Mouse (Mus musculus) limb, embryonic 14.5 days (tissue): ENCODE data around the gene Tacc2. TPM values are rescaled to one million over a fixed set of nuclear protein-coding genes. Genes with fewer than 3 reads are reported as not detected.
"Not testable (repeated sequence)": the region's sequence is repeated elsewhere in the genome, so short reads cannot be mapped to it uniquely, and the experiment has no call there.

ENCODE experiments used
- ATAC-seq: fragments of 200-750 bp; cut with Nextera tagmentation; 2 replicates; pipeline ENCODE4 v1.8.0; 2017; ENCODE audit warnings: low read depth, moderate number of reproducible peaks, moderate TSS enrichment; ENCODE audit not compliant: low FRiP score
- DNase-seq: peaks from one replicate; pipeline ENCODE4 v3.0.0-alpha.2; 2015; ENCODE audit warnings: low spot score
- H3K27ac ChIP-seq: fragments of 300-500 bp; sonication (generic); replicated peaks from 2 replicates; pipeline ENCODE4 v1.5.1; 2014; ENCODE audit warnings: low read depth, mild to moderate bottlenecking, low read length, moderate library complexity, mixed read lengths
- H3K27me3 ChIP-seq: fragments of 300-500 bp; sonication (generic); 2 replicates; pipeline ENCODE4 v1.6.1; 2014; ENCODE audit warnings: low read length, mixed read lengths; ENCODE audit not compliant: control insufficient read depth, insufficient read depth
- H3K36me3 ChIP-seq: fragments of 300-500 bp; sonication (generic); 2 replicates; pipeline ENCODE4 v1.6.1; 2014; ENCODE audit warnings: mild to moderate bottlenecking, low read length, moderate library complexity, mixed read lengths; ENCODE audit not compliant: control insufficient read depth, insufficient read depth
- H3K4me1 ChIP-seq: fragments of 300-500 bp; sonication (generic); 2 replicates; pipeline ENCODE4 v1.6.1; 2014; ENCODE audit warnings: antibody characterized with exemption, low read length, mixed read lengths; ENCODE audit not compliant: control insufficient read depth, insufficient read depth
- H3K4me2 ChIP-seq: fragments of 300-500 bp; sonication (generic); replicated peaks from 2 replicates; pipeline ENCODE4 v1.6.1; 2014; ENCODE audit warnings: low read depth, mild to moderate bottlenecking, low read length, moderate library complexity; ENCODE audit not compliant: severe bottlenecking
- H3K4me3 ChIP-seq: fragments of 300-500 bp; sonication (generic); replicated peaks from 2 replicates; pipeline ENCODE4 v1.5.1; 2014; ENCODE audit warnings: low read length
- H3K9ac ChIP-seq: fragments of 300-500 bp; sonication (generic); 2 replicates; pipeline ENCODE4 v1.6.1; 2014; ENCODE audit warnings: mild to moderate bottlenecking, low read depth, low read length, moderate library complexity; ENCODE audit not compliant: severe bottlenecking
- H3K9me3 ChIP-seq: fragments of 300-500 bp; sonication (generic); 2 replicates; pipeline ENCODE4 v1.6.1; 2016; ENCODE audit warnings: low read length; ENCODE audit not compliant: control insufficient read depth
- POLR2A ChIP-seq: fragments of 200-500 bp; IDR thresholded peaks from 2 replicates; pipeline ENCODE4 v1.8.0; 2012; ENCODE audit warnings: inconsistent platforms, mild to moderate bottlenecking, moderate library complexity, borderline replicate concordance; ENCODE audit not compliant: insufficient read depth, insufficient read length; ENCODE audit errors: extremely low read depth
- WGBS: fragments of 180-500 bp; shearing (Covaris S2); extraction: QIAGEN DNeasy Blood & Tissue Kit; methylation state at CpG from one replicate; pipeline ENCODE4 v1.1.7; 2014; 5-methylcytosine and 5-hydroxymethylcytosine counted together
- polyA plus RNA-seq, 2 experiments: library from polyadenylated mRNA; depleted of rRNA in 1 of 2; stranded (reverse) in 1 of 2; unstranded in 1 of 2; fragments of >200 nt; fragmentation: Nextera tagmentation in 1 of 2; extraction: Ambion mirVana in 1 of 2; gene quantifications; 2 replicates each; pipeline versions ENCODE4 v1.2.1 to v1.2.3; 2012 to 2014

Tacc2 gene
- 47.3 and 49.1 TPM in 2 replicates for polyA plus RNA-seq (2012; rRNA removed)
- 38.2 and 39.8 TPM in 2 replicates for polyA plus RNA-seq (2014; fragmentation: Nextera tagmentation; extraction: Ambion mirVana)

DNA sequence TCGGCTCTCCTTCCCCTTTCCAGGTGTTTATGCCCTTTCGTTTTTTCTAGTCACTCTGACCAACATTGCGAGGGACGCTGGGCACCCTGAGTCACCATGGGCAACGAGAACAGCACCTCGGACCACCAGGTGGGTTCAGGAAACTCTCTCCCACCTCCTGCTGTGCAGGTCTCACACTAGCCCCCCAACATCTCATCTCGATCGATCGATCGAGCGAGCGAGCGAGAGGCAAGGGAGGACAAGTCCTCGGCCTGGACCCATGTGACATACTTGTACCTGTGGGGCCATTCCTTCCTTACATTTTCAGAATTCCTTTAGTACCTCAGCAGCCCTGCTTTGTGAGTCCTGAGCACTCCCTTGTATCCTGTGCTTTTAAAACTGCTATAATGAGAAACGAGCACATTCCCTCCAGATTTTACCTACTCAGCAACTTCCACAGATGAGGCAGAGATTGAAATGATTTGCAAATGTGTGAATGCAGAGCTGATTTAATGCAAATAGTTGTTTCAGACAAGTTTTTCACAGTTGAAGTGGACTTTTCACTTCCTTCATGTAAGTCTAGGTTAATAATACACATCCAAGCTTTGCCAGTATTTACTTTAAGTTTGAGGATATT lies at the start of gene Tacc2:
Gene Tacc2 (plus strand): TSS at position 51 of the 616 bp plus-strand sequence.
- ATAC-seq (no peak), DNase-seq (no peak)
- Histone ChIP-seq H3K9ac (peak within 1 kb of the TSS; percentile 3), H3K9me3 (no peaks in the 10 kb centered on the region), H3K36me3 (no peaks in the 10 kb centered on the region), H3K4me1 (peaks cover 13% of the 10 kb centered on the region), H3K4me3 (peak within 1 kb of the TSS; percentile 4; the same call in 1 of the 2 replicates), H3K4me2 (peak within 1 kb of the TSS; percentile 42), H3K27me3 (no peaks in the 10 kb centered on the region), H3K27ac (peak within 1 kb of the TSS; percentile 56)
- no peak for TF ChIP-seq POLR2A
- WGBS: 23% methylated on average over 15 of the region's 15 CpGs

DNA sequence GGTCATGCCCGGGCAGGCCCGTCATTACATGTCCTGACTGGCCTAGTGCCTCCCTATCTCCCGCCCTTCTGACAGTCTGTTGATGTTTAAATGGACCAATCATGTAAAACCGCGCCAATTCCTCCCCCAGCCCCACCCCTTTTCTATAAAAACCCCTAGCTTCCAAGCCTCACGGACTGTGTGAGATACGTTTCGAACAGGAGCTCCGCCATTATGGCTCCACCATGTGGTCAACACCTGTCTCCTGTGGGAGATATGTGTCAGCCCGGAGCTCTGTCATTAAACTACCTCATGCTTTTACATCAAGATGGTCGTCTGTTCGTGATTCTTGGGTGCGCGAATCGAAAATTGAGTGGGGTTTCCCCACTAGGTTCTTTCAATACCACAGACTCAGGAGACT lies 46.1 kb upstream of the Tacc2 start:
- not testable (repeated sequence) for H3K27ac ChIP-seq, H3K27me3 ChIP-seq, H3K4me2 ChIP-seq, H3K9ac ChIP-seq, DNase-seq, H3K9me3 ChIP-seq, ATAC-seq, H3K4me1 ChIP-seq, H3K4me3 ChIP-seq
- 86% methylated on average over 13 of the region's 15 CpGs for WGBS
- H3K36me3 ChIP-seq: peaks cover 51% of the 10 kb centered on the region

DNA sequence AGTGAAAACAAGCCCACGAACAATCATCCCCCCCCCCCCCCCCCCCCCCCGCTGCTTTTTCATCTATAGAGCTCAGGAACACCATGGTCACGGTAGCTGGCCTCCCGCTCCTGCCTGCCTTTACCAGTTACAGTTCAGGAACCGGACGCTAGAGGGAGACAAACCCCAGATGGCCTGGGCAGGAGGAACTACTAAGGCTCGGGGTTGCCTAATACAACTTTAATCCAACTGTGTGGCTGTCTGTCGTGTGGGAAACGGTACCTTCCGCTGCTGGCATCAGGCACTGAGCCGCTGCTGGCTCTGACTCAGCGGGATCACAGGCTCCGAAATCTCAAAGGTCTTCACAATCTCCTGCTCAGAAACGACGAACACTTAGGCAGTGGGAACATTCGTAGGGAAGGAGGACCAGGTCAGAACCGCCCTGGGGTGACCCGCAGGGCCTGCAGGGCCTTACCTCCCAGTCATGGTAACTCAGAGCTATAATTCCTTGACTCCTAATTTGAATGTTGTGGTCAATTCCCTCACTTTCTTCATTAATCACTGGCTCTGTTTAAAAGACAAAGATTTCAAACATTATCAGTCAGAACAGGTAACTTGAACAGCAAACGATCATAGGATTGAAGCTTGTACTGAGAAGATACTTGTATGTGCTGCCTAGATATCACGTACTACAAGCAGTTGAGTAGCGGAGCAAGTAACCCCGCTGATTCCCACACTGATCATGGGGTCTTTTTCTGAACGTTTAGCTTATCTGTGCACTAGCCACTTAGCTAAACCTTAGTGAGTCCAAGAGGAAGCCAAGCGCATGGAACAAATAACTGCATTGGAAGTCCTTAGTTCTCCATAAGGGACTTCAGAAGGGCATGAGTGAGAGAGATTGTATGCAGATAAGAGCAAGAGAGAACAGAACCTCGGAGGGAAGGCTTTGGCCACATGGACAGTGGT lies 43.6 kb upstream of the Tacc2 start:
- H3K4me1 ChIP-seq: no peaks in the 10 kb centered on the region
- H3K27ac ChIP-seq: no peak overlapping the region
- ATAC-seq: peak; percentile 85
- peaks cover 74% of the 10 kb centered on the region for H3K36me3 ChIP-seq
- H3K4me3 ChIP-seq: no peak overlapping the region
- TF ChIP-seq POLR2A: no peak
- DNase-seq: peak; percentile 82
- H3K27me3 ChIP-seq: no peaks in the 10 kb centered on the region
- no peak overlapping the region for H3K9ac ChIP-seq
- WGBS: 49% methylated on average over 25 of the region's 25 CpGs
- no peaks in the 10 kb centered on the region for H3K9me3 ChIP-seq
- no peak overlapping the region for H3K4me2 ChIP-seq

DNA sequence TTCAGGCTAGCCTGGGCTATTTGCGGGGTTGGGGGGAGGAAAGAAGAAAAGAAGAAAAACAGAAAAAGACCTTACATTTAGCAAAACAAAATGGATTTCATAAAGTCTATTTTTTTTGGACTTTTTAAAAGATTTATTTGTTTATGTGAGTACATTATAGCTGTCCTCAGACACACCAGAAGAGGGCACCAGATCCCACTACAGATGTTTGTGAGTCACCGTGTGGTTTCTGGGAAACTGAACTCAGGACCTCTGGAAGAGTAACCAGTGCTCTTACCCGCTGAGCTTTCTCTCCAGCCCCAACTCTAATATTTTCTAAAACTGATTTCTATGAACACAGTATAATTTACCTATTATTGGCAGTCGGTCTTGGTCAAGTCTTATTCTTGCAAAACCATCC lies 42.1 kb upstream of the Tacc2 start:
- ATAC-seq: no peak
- H3K9ac ChIP-seq: no peak overlapping the region
- peaks cover 81% of the 10 kb centered on the region for H3K36me3 ChIP-seq
- no peak overlapping the region for H3K27ac ChIP-seq
- no peaks in the 10 kb centered on the region for H3K27me3 ChIP-seq
- no peaks in the 10 kb centered on the region for H3K9me3 ChIP-seq
- no peak overlapping the region for H3K4me3 ChIP-seq
- H3K4me2 ChIP-seq: no peak overlapping the region
- WGBS: 93% methylated on average over 4 of the region's 4 CpGs
- H3K4me1 ChIP-seq: no peaks in the 10 kb centered on the region
- DNase-seq: no peak
- TF ChIP-seq POLR2A: no peak

DNA sequence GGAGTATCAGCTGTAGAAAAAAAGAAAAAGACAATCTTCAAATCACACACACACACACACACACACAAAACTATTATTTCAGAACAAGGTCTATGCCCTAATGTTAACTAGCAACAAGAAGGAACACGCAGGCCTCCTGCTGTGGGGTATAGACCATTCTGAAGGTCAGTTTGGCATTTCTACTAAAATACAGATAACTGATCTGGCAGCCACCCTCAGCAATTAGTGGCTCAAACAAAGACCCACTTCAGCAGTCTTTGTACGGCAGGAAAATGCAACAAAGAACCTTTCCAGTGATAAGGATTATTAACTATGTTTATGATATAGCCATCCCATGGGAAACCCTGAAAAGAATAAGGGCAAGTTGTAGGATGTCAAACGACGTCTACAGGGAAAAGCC lies 40.2 kb upstream of the Tacc2 start:
- Histone ChIP-seq H3K27ac (no peak overlapping the region), H3K9ac (no peak overlapping the region), H3K4me3 (no peak overlapping the region), H3K4me1 (no peaks in the 10 kb centered on the region), H3K9me3 (no peaks in the 10 kb centered on the region), H3K4me2 (no peak overlapping the region), H3K36me3 (peaks cover 84% of the 10 kb centered on the region), H3K27me3 (no peaks in the 10 kb centered on the region)
- WGBS: 94% methylated on average over 4 of the region's 4 CpGs
- DNase-seq: no peak
- TF ChIP-seq POLR2A: no peak
- ATAC-seq: no peak
